Mouse (Mus musculus) limb, embryonic 12.5 days (tissue): Measurements from ENCODE around the gene Cela1. TPM values are rescaled to one million over a fixed set of nuclear protein-coding genes. Genes with fewer than 3 reads are reported as not detected.

ENCODE experiments used
- ATAC-seq: fragments of 200-750 bp; cut with Nextera tagmentation; 2 replicates; pipeline ENCODE4 v1.8.0; 2017; ENCODE audit warnings: low read depth, moderate TSS enrichment; ENCODE audit not compliant: insufficient number of reproducible peaks, insufficient read depth, low FRiP score, low TSS enrichment
- H3K27ac ChIP-seq: fragments of 300-500 bp; sonication (generic); 2 replicates; pipeline ENCODE4 v1.5.1; 2016; ENCODE audit warnings: mild to moderate bottlenecking, moderate library complexity
- H3K27me3 ChIP-seq: fragments of 300-500 bp; sonication (generic); 2 replicates; pipeline ENCODE4 v1.6.1; 2016; ENCODE audit warnings: mild to moderate bottlenecking, moderate library complexity
- H3K36me3 ChIP-seq: fragments of 300-500 bp; sonication (generic); 2 replicates; pipeline ENCODE4 v1.6.1; 2016; ENCODE audit warnings: mild to moderate bottlenecking, moderate library complexity
- H3K4me1 ChIP-seq: fragments of 300-500 bp; sonication (generic); replicated peaks from 2 replicates; pipeline ENCODE4 v1.6.1; 2016
- H3K4me2 ChIP-seq: fragments of 300-500 bp; sonication (generic); 2 replicates; pipeline ENCODE4 v1.6.1; 2016; ENCODE audit warnings: mild to moderate bottlenecking, moderate library complexity
- H3K4me3 ChIP-seq: fragments of 300-500 bp; sonication (generic); replicated peaks from 2 replicates; pipeline ENCODE4 v1.5.1; 2016; ENCODE audit warnings: mild to moderate bottlenecking
- H3K9ac ChIP-seq: fragments of 300-500 bp; sonication (generic); replicated peaks from 2 replicates; pipeline ENCODE4 v1.6.1; 2016; ENCODE audit warnings: mild to moderate bottlenecking, moderate library complexity
- H3K9me3 ChIP-seq: fragments of 300-500 bp; sonication (generic); 2 replicates; pipeline ENCODE4 v1.6.1; 2016; ENCODE audit warnings: mild to moderate bottlenecking, moderate library complexity
- WGBS: fragments of 180-500 bp; shearing (Covaris S2); methylation state at CpG from one replicate; pipeline ENCODE4 v1.1.7; 2016; 5-methylcytosine and 5-hydroxymethylcytosine counted together
- polyA plus RNA-seq: library from polyadenylated mRNA; unstranded; fragments of >200 nt; fragmentation: Nextera tagmentation; extraction: Ambion mirVana; gene quantifications from 2 replicates; pipeline ENCODE4 v1.2.1, GENCODE M21; 2016

The Cela1 gene
- polyA plus RNA-seq, 1 experiment from 2014 or later, result 1.1 TPM

- no peak for ATAC-seq
- peaks cover 9% of the 10 kb centered on the region for H3K4me1 ChIP-seq
- WGBS, result 8% methylated on average over 17 of the region's 17 CpGs
- H3K36me3 ChIP-seq, result no peaks in the 10 kb centered on the region
- H3K27me3 ChIP-seq, result peaks cover 28% of the 10 kb centered on the region
- H3K27ac ChIP-seq, result no peak overlapping the region
- peak overlapping the region; percentile 23; the same call in 1 of the 2 replicates for H3K9ac ChIP-seq
- no peaks in the 10 kb centered on the region for H3K9me3 ChIP-seq
- peak overlapping the region; percentile 52 for H3K4me2 ChIP-seq
- H3K4me3 ChIP-seq, result peak overlapping the region; percentile 6; the same call in 1 of the 2 replicates
These were observed 16.2 kb upstream of the Cela1 start for GRCm38 (mm10) chr15:100703913-100704312.

- no peak overlapping the region for H3K27ac ChIP-seq
- no peak overlapping the region for H3K4me2 ChIP-seq
- WGBS, result 81% methylated on average over 6 of the region's 6 CpGs
- no peak for ATAC-seq
- no peak overlapping the region for H3K4me3 ChIP-seq
- H3K27me3 ChIP-seq, result peaks cover 23% of the 10 kb centered on the region
- H3K9ac ChIP-seq, result no peak overlapping the region
- H3K4me1 ChIP-seq, result peaks cover 9% of the 10 kb centered on the region
- no peaks in the 10 kb centered on the region for H3K9me3 ChIP-seq
- H3K36me3 ChIP-seq, result no peaks in the 10 kb centered on the region
These were observed 14.1 kb upstream of the Cela1 start for GRCm38 (mm10) chr15:100701856-100702255.

- H3K36me3 ChIP-seq, result no peaks in the 10 kb centered on the region
- no peak for ATAC-seq
- H3K27me3 ChIP-seq, result peaks cover 23% of the 10 kb centered on the region
- H3K4me1 ChIP-seq, result peaks cover 9% of the 10 kb centered on the region
- no peaks in the 10 kb centered on the region for H3K9me3 ChIP-seq
- no peak overlapping the region for H3K4me2 ChIP-seq
- 73% methylated on average over 10 of the region's 10 CpGs for WGBS
- H3K9ac ChIP-seq, result no peak overlapping the region
- no peak overlapping the region for H3K27ac ChIP-seq
- H3K4me3 ChIP-seq, result no peak overlapping the region
These were observed 13.4 kb upstream of the Cela1 start for GRCm38 (mm10) chr15:100701108-100701507.

GRCm38 (mm10) chr15:100700424-100700823 lies 12.7 kb upstream of the Cela1 start:
- no peaks in the 10 kb centered on the region for H3K9me3 ChIP-seq
- peaks cover 23% of the 10 kb centered on the region for H3K27me3 ChIP-seq
- no peak for ATAC-seq
- H3K9ac ChIP-seq, result no peak overlapping the region
- no peak overlapping the region for H3K4me2 ChIP-seq
- no peaks in the 10 kb centered on the region for H3K36me3 ChIP-seq
- WGBS, result 78% methylated on average over 5 of the region's 5 CpGs
- no peak overlapping the region for H3K27ac ChIP-seq
- H3K4me3 ChIP-seq, result no peak overlapping the region
- H3K4me1 ChIP-seq, result peaks cover 9% of the 10 kb centered on the region

- Histone ChIP-seq H3K4me2 (no peak overlapping the region), H3K27me3 (peaks cover 19% of the 10 kb centered on the region), H3K9me3 (no peaks in the 10 kb centered on the region), H3K4me3 (no peak overlapping the region), H3K27ac (no peak overlapping the region), H3K9ac (no peak overlapping the region), H3K4me1 (peaks cover 8% of the 10 kb centered on the region), H3K36me3 (no peaks in the 10 kb centered on the region)
- ATAC-seq, result no peak
- 68% methylated on average over 6 of the region's 6 CpGs for WGBS
These were observed 11.7 kb upstream of the Cela1 start for GRCm38 (mm10) chr15:100699386-100699785.

GRCm38 (mm10) chr15:100698078-100698477 lies 10.4 kb upstream of the Cela1 start:
- Histone ChIP-seq H3K4me1 (no peaks in the 10 kb centered on the region), H3K36me3 (no peaks in the 10 kb centered on the region), H3K4me3 (no peak overlapping the region), H3K4me2 (no peak overlapping the region), H3K27me3 (peaks cover 6% of the 10 kb centered on the region), H3K9me3 (no peaks in the 10 kb centered on the region), H3K27ac (no peak overlapping the region), H3K9ac (no peak overlapping the region)
- ATAC-seq, result no peak
- WGBS, result 79% methylated on average over 10 of the region's 10 CpGs

- WGBS, result 93% methylated on average over 9 of the region's 9 CpGs
These were observed 6.7 kb upstream of the Cela1 start for GRCm38 (mm10) chr15:100694406-100694805.

GRCm38 (mm10) chr15:100691990-100692389 lies 4.3 kb upstream of the Cela1 start:
- peaks cover 7% of the 10 kb centered on the region for H3K4me1 ChIP-seq
- WGBS, result 67% methylated on average over 3 of the region's 3 CpGs
- ATAC-seq, result no peak
- no peak overlapping the region for H3K4me2 ChIP-seq
- peaks cover 12% of the 10 kb centered on the region for H3K9me3 ChIP-seq
- no peak overlapping the region for H3K9ac ChIP-seq
- no peaks in the 10 kb centered on the region for H3K36me3 ChIP-seq
- no peak overlapping the region for H3K4me3 ChIP-seq
- no peak overlapping the region for H3K27ac ChIP-seq
- H3K27me3 ChIP-seq, result no peaks in the 10 kb centered on the region

More at GRCm38 (mm10) chr15:100694406-100694805, 6.7 kb upstream of the Cela1 start:
- Histone ChIP-seq H3K4me1 (no peaks in the 10 kb centered on the region), H3K36me3 (no peaks in the 10 kb centered on the region), H3K9ac (no peak overlapping the region), H3K27ac (no peak overlapping the region), H3K4me2 (no peak overlapping the region), H3K9me3 (peaks cover 12% of the 10 kb centered on the region), H3K27me3 (no peaks in the 10 kb centered on the region), H3K4me3 (no peak overlapping the region)
- no peak for ATAC-seq

GRCm38 (mm10) chr15:100686989-100687388 lies 732 bp downstream of the Cela1 start:
- Histone ChIP-seq H3K4me2 (no peak overlapping the region), H3K4me1 (peaks cover 8% of the 10 kb centered on the region), H3K36me3 (no peaks in the 10 kb centered on the region), H3K4me3 (no peak overlapping the region), H3K9ac (no peak overlapping the region), H3K27ac (no peak overlapping the region), H3K27me3 (peaks cover 16% of the 10 kb centered on the region; the same call in 1 of the 2 replicates), H3K9me3 (peaks cover 12% of the 10 kb centered on the region)
- 59% methylated on average over 12 of the region's 12 CpGs for WGBS
- ATAC-seq, result no peak

- Histone ChIP-seq H3K36me3 (no peaks in the 10 kb centered on the region), H3K9me3 (peaks cover 12% of the 10 kb centered on the region), H3K9ac (no peak overlapping the region), H3K4me2 (no peak overlapping the region), H3K4me1 (peaks cover 8% of the 10 kb centered on the region), H3K4me3 (no peak overlapping the region), H3K27me3 (peaks cover 16% of the 10 kb centered on the region; the same call in 1 of the 2 replicates), H3K27ac (no peak overlapping the region)
- ATAC-seq, result no peak
- 82% methylated on average over 6 of the region's 6 CpGs for WGBS
These were observed 1.3 kb downstream of the Cela1 start for GRCm38 (mm10) chr15:100686434-100686833.

GRCm38 (mm10) chr15:100685849-100686248 lies 1.9 kb downstream of the Cela1 start:
- Histone ChIP-seq H3K4me2 (no peak overlapping the region), H3K9ac (no peak overlapping the region), H3K4me1 (peaks cover 10% of the 10 kb centered on the region), H3K27ac (no peak overlapping the region), H3K9me3 (peaks cover 9% of the 10 kb centered on the region), H3K36me3 (no peaks in the 10 kb centered on the region), H3K27me3 (peaks cover 16% of the 10 kb centered on the region; the same call in 1 of the 2 replicates), H3K4me3 (no peak overlapping the region)
- no peak for ATAC-seq
- 90% methylated on average over 8 of the region's 8 CpGs for WGBS

GRCm38 (mm10) chr15:100685255-100685654 lies 2.5 kb downstream of the Cela1 start:
- Histone ChIP-seq H3K4me1 (peaks cover 16% of the 10 kb centered on the region), H3K4me3 (no peak overlapping the region), H3K27ac (no peak overlapping the region), H3K9me3 (peaks cover 3% of the 10 kb centered on the region), H3K4me2 (no peak overlapping the region), H3K36me3 (no peaks in the 10 kb centered on the region), H3K9ac (no peak overlapping the region), H3K27me3 (peaks cover 16% of the 10 kb centered on the region; the same call in 1 of the 2 replicates)
- WGBS, result 22% methylated on average over 13 of the region's 13 CpGs
- no peak for ATAC-seq
